In the genomic region with DNA sequence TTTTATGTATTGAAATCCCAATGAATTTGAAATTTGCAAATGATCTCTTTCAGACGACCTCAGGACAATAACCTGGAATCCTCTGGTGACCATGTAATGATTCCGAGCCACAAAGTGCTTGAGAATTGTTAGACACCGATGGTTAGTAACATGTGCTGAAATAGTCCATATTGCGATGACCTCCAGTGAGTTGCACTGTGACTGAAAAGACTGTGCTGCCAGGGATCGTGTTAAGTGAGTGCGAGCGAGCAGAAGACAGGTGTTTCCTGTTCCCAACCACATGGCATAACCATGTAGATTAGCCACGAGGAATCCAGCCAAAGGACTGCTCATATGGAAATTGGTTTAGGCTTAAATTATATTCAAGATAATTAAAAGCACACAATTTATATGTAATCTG, we compare ENCODE assay signal across 19 mouse cellular contexts.
DNase-seq lines count a peak whose midpoint lies in the region; ATAC-seq and TF ChIP-seq lines count a peak whose summit lies in the region.
"Had no signal": no experiment of that assay in that cellular context is flagged by ENCODE, and none has a peak within 500 bp of the region (broad histone marks: within the 10 kb centered on the region; RNA-seq: fewer than 3 reads in every experiment).

No protein-coding gene starts in this region.

- H3K79me2 ChIP-seq in C2C12 (ENCODE audit: control insufficient read depth, insufficient read depth) = no peaks in the 10 kb centered on the region

- H3K79me3 ChIP-seq in C2C12 (ENCODE audit: low read depth) = no peaks in the 10 kb centered on the region

- no peak overlapping the region for H3K4me3 ChIP-seq in C2C12 (ENCODE audit: insufficient read depth, poor library complexity, severe bottlenecking)
- H3K4me3 ChIP-seq in limb, embryonic 11.5 days (ENCODE audit: low read depth, low read length) = no peak overlapping the region
- H3K4me3 ChIP-seq: embryonic facial prominence, embryonic 15.5 days; forebrain, embryonic 13.5 days; heart, embryonic 13.5 days; limb, embryonic 12.5 days; liver, embryonic 15.5 days; midbrain, embryonic 13.5 days had no signal

- H3K27ac ChIP-seq in limb, embryonic 11.5 days (replicated peaks; ENCODE audit: low read depth, low read length) = no peak overlapping the region
- H3K27ac ChIP-seq: embryonic facial prominence, embryonic 15.5 days; forebrain, embryonic 13.5 days; heart, embryonic 13.5 days; limb, embryonic 12.5 days; liver, embryonic 15.5 days; midbrain, embryonic 13.5 days; stomach, postnatal 0 days had no signal

- H3K4me1 ChIP-seq in limb, embryonic 11.5 days (ENCODE audit: control insufficient read depth, insufficient read depth, low read length) = no peaks in the 10 kb centered on the region
- H3K4me1 ChIP-seq: embryonic facial prominence, embryonic 15.5 days; forebrain, embryonic 13.5 days; limb, embryonic 12.5 days; liver, embryonic 15.5 days; midbrain, embryonic 13.5 days had no signal

- no peak overlapping the region for H3K9ac ChIP-seq in limb, embryonic 11.5 days (ENCODE audit: low read length)
- H3K9ac ChIP-seq: embryonic facial prominence, embryonic 15.5 days; forebrain, embryonic 13.5 days; heart, embryonic 13.5 days; limb, embryonic 12.5 days; liver, embryonic 15.5 days; midbrain, embryonic 13.5 days had no signal

- 53% methylated on average over 8 of the region's 8 CpGs for WGBS in limb, embryonic 11.5 days

- no peak for TF ChIP-seq CTCF in C2C12 (IDR thresholded peaks at IDR 0.05; ENCODE audit: control insufficient read depth, insufficient read depth, insufficient read length)

- peak; percentile 5 for DNase-seq in 416B (ENCODE audit: low read depth)
- DNase-seq in limb, embryonic 11.5 days (ENCODE audit: low spot score) = peak; percentile 52
- DNase-seq in lung, postnatal 14 days = peak; percentile 31
- no peak for DNase-seq in layer of hippocampus, postnatal 25 days (ENCODE audit: extremely low spot score in 1 of 2, low spot score in 1 of 2)
- DNase-seq in layer of hippocampus, adult 8-10 months (ENCODE audit: low spot score in 2 of 2) = no peak
- no peak for DNase-seq in gastrocnemius, postnatal 10 days
- DNase-seq: adrenal gland, postnatal 10 days; cerebellum, adult 8-10 months; heart, postnatal 36 days had no signal

- no peak overlapping the region for H3K4me2 ChIP-seq in limb, embryonic 11.5 days (ENCODE audit: low read depth, severe bottlenecking)
- H3K4me2 ChIP-seq: embryonic facial prominence, embryonic 15.5 days; forebrain, embryonic 13.5 days; heart, embryonic 13.5 days; limb, embryonic 12.5 days; liver, embryonic 15.5 days; midbrain, embryonic 13.5 days had no signal

- H3ac ChIP-seq in C2C12 (ENCODE audit: control insufficient read depth, insufficient read length, low read depth) = no peak overlapping the region

- ATAC-seq in limb, embryonic 11.5 days (ENCODE audit: insufficient number of reproducible peaks, low FRiP score, low TSS enrichment, low read depth) = 0 out of 2 replicates have a peak, but pooled peaks have one; percentile 67
- no peak for ATAC-seq in activated CD4-positive, CD25-positive, alpha-beta regulatory T cell, adult 4 months
- ATAC-seq: forebrain, embryonic 13.5 days; midbrain, embryonic 13.5 days had no signal

- no peaks in the 10 kb centered on the region for H3K36me3 ChIP-seq in C2C12 (ENCODE audit: control insufficient read depth, insufficient read depth)
- no peaks in the 10 kb centered on the region for H3K36me3 ChIP-seq in limb, embryonic 11.5 days (ENCODE audit: control insufficient read depth, insufficient read depth, low read length)
- H3K36me3 ChIP-seq: embryonic facial prominence, embryonic 15.5 days; heart, embryonic 13.5 days; limb, embryonic 12.5 days; liver, embryonic 15.5 days; midbrain, embryonic 13.5 days had no signal

- no peaks in the 10 kb centered on the region for H3K9me3 ChIP-seq in limb, embryonic 11.5 days (ENCODE audit: control insufficient read depth, low read length)
- H3K9me3 ChIP-seq: embryonic facial prominence, embryonic 15.5 days; forebrain, embryonic 13.5 days; heart, embryonic 13.5 days; limb, embryonic 12.5 days; liver, embryonic 15.5 days; midbrain, embryonic 13.5 days had no signal

- H3K27me3 ChIP-seq in C2C12 (ENCODE audit: control insufficient read depth, insufficient read depth, insufficient read length) = no peaks in the 10 kb centered on the region
- H3K27me3 ChIP-seq in limb, embryonic 11.5 days (ENCODE audit: control insufficient read depth, insufficient read depth, low read length) = no peaks in the 10 kb centered on the region
- H3K27me3 ChIP-seq: CH12.LX; embryonic facial prominence, embryonic 15.5 days; forebrain, embryonic 13.5 days; heart, embryonic 13.5 days; limb, embryonic 12.5 days; liver, embryonic 15.5 days; midbrain, embryonic 13.5 days had no signal

TF ChIP-seq in C2C12, 6 proteins besides CTCF, POLR2A, EP300 and RAD21:
- TF ChIP-seq MYOG (IDR thresholded peaks at IDR 0.05; ENCODE audit: control insufficient read depth, extremely low read depth, insufficient read length) = no peak
- TF ChIP-seq MYOD1 (IDR thresholded peaks at IDR 0.05; ENCODE audit: control insufficient read depth, insufficient read length, low read depth) = peak; percentile 12

Comparison
In these comparisons a context has a peak if more than half of its experiments do, and no peak if none do; other contexts are left out.
1. DNase-seq: peak in 416B (single experiment), limb, embryonic 11.5 days (single experiment) and lung, postnatal 14 days (single experiment); none in layer of hippocampus, postnatal 25 days (0 of 2), layer of hippocampus, adult 8-10 months (0 of 2) and gastrocnemius, postnatal 10 days (single experiment).